Mouse (Mus musculus) left cerebral cortex, postnatal 14 days (tissue): ENCODE measurements at regions not wholly inside any gene's neighbourhood (a gene's known extent, or its start where the extent isn't known, plus 50 kb on each side); places are given as distances from the start of the nearest gene placed in this dataset.
A peak's percentile ranks its signal among the peaks of the same experiment; 100 is the strongest.

Experiments used
- DNase-seq, 2 experiments: peaks; one replicate each; pipeline ENCODE4 v3.0.0; 2021 to 2022; ENCODE audit warnings: low spot score in 2 of 2, mixed read lengths in 1 of 2
- intact Hi-C: fragments of 180-260 bp; cut with DNase I; formaldehyde crosslinking; loops from one replicate; pipeline ENCODE4 v1.15.1; 2025

DNA sequence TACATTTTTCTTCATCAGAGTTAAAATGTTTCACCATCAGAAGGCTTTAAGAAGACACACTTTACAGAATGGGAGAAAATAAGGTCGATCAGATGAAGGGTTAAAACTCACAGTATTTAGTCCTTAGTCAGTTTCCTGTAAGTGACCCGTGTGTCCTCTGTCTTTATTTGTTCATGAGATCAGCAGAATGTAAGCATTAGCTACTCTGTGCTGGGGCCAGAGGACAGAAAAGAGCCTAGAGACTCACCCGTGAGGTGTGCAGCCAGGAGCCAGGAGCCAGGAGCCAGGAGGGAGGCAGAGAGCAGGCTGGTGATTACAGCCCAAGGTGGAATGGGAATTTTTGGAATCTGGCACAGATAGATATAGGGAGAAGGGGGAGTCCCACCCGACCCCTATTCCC lies 180.0 kb upstream of the Msx2 start:
- intact Hi-C loops, result no loop called here
- DNase-seq, result no peak

DNA sequence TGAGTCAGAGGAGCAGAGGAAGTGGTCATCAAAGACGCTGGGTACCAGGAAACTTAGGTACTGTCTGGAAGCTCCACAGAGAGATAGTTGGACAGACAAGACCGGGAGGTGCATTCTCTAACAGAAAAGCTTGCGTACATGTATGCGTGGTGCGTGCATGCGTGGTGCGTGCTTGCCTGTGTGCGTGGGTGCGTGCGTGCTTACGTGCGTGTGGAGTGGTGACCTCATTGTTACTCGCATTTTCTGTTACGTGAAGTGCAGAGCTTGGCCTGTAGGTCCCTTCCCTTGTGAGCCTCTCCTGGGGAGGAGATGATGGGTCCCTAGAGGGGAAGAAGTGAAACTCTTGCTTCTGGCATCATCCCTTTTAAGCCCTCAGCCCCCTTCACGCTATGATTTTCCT lies 175.5 kb upstream of the Msx2 start:
- DNase-seq, result no peak
- intact Hi-C loops, result no loop called here

DNA sequence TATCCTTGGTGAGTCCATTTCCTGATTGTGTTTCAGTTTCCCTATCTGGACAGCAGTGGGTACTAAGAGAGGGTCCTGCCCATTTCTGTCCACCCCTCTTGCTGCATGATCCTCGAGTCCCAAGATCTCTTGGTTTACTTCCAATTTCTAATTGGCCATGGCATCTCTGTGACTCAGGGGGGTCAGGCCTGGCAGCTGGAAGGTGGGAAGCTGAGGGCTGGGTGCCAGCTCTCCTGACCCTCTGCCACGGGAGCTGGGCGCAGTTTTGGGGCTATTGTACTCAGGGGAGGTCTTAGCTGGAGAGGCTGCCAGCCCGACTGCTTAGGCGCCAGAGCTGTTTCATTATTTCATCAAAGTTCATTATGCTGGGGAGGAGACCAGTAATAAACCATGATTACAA lies 169.7 kb upstream of the Msx2 start:
- intact Hi-C loops, result no loop called here
- DNase-seq, result peak in 1 of 2 experiments; percentile 4

DNA sequence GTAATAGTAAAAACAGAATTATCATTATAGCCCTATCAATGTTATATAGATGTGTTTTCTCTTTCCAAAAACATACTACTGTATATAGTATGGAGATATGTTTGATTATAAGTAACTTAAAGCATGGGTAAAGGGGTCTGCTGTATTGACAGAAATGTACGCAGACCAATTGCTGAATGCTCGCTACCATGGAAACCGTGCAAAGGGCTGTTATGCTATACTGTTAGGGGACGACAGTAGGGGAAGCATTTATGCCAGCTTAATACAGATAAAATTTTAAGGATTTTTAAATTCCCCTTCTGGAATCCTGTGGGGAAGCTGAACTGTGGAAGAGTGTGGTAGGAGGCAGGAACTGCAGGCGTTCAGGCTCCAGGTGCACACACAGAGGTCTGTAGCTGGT lies 166.7 kb upstream of the Msx2 start:
- no peak for DNase-seq
- intact Hi-C loops, result no loop called here

DNA sequence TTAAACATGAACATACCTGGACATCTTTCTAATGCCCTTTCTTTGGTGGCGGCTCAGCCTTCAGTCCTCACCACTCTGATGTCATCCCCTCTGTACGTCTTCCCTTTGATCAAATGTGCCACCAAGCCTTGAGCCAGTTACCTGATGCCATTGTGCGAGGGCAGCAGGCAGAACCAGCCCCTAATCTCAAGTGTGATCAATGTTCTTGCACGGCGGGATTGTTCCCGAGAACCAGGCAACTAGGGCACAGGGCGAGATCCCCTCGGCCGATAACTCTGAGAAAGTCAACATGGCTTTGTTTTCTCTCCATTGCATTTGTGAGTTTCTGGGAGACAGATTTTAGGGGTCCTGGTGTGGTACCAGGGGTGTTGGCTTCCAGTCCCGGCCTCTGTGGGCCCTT lies 166.2 kb upstream of the Msx2 start:
- DNase-seq, result no peak
- intact Hi-C loops, result no loop called here

DNA sequence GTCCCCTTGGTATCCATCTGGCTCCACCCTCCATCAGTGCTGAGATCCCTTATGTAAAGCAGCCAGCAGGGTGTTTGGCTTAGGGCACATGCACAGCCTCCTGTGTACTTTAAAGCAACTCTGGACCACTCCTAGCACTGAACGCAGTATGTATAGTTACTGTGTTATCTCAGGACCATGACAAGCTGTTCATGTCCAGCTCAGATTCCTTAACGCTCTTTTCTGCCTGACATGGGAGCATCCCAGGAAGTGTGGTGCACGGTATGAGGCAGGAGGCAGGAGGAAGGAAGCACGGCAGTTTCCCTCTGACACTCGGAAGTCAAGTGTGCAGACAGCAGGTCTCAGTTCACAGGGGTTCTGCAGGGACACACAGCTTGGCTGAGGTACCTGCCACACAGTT lies 163.1 kb upstream of the Msx2 start:
- intact Hi-C loops, result no loop called here
- no peak for DNase-seq

DNA sequence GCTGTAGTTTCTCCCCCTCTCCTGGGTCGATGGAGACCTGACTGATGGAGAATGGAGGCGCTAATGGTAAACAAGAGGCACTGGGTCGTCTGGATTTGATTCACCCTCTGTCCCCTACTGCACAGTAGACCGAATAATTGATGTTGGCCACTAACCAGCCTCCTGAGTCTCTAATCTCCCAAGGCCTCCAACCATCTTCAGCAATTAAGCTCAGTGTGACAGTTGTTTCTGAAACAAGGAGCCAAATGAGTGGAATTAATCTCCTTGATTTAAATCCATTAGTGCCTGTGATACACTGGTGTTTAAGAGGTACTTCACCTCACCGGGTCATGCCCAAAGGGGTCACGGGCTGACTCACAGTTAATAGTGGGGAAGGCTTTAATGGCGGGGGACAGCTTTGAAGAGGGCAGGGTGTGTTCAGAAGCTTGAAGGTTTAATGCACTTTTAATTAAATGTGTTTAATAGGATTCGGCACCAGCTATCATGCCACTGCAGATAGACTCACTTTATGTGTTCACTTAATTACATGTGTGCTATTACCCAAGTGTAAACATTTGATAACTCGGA lies 161.8 kb upstream of the Msx2 start:
- no peak for DNase-seq
- intact Hi-C loops, result no loop called here

DNA sequence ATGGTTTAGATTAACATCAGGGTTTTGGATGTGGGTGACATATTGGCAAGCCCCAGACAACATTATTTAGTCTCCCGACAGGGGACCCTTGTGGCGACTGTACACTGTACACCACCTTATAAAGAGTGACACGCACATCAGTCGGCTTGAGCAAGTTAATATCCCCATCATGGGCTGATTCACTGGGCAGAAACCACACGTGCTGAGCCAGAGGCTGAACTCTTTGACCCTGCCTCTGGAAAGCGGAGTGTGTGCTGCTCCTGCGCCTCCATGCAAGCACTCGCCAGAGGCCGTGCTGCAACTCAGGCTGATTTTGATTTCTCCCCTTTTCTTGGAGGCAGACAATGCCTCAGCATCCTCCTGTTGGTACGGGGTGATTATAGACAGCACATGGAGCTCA lies 125.2 kb upstream of the Msx2 start:
- no peak for DNase-seq
- intact Hi-C loops, result no loop called here

DNA sequence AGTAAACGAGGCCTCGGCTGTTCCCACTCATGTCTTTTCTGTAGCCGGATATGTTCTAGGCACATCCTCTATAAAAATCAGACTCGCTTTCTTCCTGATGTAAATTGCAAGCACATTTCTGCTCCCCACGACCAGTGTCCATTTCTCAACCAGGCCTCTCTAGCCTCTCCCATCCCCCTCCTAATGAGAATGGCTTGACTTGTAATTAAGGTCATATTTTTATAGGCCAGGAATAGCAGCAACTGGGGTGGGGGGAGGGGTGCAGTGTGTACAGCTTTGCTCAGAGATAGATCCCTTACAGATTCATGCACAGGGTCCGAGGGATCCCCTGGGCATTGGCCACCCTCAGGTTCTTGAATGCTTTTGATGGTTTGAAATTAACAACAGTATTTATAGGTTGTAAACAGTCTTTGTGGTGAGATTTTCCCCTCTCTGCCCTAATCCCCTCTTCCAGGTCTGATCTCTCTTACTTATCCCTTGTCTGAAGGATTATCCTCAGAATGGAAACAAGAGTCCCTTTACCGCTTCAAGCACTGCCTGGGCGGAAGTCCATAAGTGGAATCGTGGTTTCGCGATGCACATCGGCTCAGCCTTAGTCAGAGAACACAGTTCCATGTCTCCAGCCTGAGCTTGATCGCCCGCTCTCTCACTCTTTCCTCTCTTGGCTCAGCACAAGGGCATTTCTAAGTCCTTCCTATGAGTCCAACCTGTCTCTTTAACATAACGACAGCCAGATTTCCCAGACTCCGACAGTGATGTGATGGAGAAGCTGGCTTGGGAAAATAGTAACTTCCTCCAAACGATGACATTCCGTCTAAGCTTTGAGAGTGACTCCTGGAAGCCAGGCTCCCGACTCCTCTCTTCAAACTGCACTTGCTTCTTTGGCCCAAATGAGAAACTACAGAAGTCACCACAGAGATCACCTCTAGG lies 124.3 kb upstream of the Msx2 start:
- no peak for DNase-seq
- intact Hi-C loops, result no loop called here

DNA sequence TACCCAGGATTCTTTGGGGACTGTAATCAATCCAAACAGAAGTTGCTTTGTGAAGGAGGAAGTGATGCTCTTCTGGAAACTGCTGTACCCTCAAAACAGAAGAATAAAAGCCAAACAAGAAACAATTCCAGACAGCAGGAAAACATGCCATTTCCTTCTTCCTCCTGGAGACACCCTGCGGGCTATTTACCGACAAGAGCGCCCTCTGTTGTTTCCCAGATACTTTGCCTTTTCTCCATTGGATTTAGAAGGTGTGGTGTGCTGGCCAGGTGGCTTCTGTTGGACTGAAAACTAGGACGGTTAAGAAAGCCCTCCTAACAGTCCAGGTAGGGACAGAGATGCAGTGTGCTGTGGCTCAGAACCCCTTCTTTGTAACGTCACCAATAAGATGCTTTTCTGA lies 119.9 kb upstream of the Msx2 start:
- DNase-seq, result peak in 1 of 2 experiments; percentile 15
- intact Hi-C loops, result no loop called here

DNA sequence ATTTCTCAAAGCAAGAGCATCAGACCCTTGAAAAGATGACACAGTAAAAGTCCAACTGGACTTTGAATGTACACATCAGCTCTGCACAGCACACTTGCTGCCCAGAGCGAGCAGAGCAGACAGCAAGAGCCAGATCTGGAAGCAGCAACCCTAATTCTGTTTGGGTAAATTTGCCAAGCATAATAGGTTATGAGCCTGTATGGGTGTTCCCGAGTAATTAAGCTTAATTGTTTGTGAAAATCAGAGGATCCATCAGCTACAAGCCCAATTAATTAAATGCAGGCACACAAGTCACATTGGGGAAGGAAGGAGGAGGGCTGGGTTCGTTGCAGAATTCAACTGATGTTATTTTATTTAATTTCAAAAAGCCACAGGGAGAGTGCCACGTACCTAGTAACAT lies 113.9 kb upstream of the Msx2 start:
- no peak for DNase-seq
- intact Hi-C loops, result no loop called here

DNA sequence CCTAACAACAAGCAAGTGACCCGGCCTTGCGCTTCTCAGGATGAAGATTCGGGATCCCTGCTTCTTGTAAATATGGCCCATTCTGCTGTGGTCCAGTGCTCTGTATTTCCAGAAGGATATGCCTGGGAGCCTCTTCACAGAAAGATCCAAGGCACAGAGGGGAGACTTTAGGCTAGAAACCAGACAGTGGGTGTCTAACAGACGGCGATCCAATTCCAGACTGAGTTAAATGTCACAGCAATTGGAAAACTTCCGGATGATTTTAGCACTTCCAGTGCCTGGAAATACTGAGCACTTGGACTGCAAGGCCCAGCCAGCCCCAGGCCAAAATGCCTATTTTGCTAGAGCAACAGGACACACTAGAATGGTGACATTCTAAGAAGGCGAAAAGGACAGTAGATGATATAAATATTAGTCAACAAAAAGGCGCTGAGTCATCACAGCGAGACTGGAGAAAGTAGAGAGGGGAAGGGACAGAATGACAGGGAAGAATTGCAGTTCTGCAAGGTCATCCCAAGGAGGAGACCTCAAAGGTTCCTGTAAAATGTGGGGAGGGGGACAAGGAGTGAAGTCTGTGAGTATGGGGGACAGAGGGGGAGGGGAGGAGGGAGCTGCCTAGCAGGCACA lies 111.7 kb upstream of the Msx2 start:
- DNase-seq, result no peak
- intact Hi-C loops, result no loop called here

DNA sequence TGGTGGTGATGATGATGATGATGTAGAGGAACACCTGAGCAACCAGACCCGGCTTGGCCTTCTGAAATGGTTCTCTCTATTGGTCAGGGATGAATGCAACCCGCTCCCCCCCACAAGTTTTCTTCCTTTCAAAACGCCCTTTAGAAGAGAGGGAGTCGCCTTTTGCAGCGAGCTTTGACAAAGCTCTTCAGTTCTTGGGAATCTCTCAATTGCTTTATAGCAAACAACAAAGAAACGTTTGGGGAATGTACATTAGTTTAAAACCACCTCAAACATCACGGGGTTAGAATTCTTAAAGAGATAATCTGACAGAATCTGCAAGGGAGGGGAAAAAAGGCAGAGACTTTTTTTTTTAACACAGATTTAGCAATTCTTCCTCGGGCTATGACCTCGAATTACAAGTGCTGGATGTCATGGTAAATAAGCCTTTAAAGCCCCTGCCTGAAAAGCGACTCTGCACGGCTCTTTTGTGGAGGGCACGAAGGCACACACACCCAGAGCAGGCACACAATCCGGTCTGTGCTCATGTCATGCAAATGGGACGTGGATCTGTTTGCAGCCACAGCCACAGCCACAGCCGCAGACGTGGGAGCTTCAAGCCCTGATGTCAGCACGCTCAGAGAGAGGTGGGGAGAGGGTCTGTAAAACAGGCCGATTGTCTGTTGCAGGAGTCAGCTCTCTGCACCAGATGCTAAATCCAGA lies 81.2 kb upstream of the Msx2 start:
- DNase-seq, result no peak
- intact Hi-C loops, result no loop called here

DNA sequence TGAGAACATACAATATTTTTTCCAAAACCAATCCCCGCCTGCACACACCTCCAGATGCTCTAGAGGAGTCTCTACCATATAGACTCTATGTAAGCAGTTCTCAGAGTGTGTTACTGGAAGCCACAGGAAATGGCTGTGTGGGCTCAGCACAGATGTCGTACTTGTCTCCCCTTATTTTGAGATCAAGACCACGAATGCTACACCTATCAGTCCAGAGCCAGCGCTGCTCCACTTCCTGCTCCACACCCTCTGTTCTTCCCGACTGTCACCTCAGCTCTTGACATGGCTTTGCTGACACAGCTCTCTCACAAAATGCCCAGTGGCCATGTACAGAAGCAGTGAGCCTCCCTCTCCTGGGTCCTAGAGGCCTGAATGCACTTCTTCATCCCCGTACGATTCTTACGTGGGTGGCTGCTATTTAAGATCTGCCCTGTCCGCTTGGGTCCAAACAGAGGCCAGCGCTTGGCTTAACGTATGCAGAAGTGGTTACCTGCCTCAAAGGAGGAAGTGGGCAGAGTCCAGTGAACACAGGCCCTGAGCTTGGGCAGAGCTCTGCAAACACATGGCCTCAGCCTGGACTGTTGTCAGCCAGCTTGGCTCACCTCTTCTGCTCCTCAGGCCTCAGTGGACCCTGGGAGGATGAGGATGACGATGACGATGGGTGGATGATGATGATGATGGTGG lies 80.5 kb upstream of the Msx2 start:
- intact Hi-C loops, result no loop called here
- DNase-seq, result no peak

DNA sequence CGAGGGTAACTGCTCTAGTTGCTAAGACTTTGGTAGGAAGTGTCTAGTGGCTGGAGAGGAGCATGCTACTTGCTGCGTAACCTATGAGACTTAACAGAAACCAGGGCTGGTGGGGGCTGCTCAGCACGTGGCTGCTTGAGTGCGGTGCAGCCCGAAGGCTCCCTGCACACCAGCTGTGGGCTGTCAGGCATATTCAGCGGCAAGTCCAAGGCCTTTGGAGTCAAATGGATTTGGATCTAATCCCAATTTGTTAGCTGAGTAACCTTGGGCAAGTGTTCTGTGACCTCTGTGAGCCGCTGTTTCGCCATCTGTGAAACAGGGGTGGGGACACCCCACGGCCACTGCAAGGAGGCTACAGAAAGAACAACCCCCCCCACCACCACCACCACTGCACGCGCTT lies 75.5 kb upstream of the Msx2 start:
- DNase-seq, result no peak
- intact Hi-C loops, result no loop called here

DNA sequence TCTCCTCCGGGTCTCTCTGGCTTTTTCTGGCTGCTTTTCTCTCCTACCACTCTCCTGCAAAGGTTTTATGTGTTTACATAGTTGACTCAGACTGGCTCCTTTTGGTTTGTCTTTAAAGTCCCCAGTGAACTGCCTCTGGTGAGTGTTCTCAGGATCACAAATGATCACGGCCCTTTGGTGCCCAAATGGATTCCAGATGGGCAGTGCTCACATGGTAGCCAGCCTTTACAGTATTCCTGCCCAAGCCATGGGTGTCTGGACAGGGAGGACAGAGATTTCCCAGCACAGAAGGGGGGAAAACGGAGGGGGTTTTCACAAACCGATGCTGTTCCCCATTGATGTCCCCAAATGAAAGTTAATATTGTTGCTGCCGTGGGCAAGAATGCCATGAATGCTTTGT lies 70.4 kb upstream of the Msx2 start:
- no peak for DNase-seq
- intact Hi-C loops, result no loop called here

DNA sequence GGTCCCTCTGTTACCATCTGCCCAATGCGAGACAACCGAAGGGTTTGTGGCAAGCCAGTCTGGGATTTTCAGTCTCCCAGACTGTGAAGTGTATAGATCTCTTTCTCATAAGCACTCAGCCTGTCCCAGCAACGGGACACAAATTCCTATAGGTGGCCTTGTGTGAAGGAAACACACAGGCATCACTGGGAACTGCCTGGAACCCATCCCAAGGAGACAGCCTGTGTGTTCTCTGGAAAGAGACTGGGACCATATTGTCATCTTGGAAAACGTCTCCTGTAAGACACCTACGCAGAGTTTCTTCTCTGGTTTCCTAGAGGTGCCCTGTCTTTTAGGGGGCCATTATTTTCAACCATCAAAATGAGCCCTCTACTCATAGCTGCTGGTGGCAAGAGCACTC lies 66.9 kb upstream of the Msx2 start:
- DNase-seq, result peak in 1 of 2 experiments; percentile 44
- intact Hi-C loops, result no loop called here

DNA sequence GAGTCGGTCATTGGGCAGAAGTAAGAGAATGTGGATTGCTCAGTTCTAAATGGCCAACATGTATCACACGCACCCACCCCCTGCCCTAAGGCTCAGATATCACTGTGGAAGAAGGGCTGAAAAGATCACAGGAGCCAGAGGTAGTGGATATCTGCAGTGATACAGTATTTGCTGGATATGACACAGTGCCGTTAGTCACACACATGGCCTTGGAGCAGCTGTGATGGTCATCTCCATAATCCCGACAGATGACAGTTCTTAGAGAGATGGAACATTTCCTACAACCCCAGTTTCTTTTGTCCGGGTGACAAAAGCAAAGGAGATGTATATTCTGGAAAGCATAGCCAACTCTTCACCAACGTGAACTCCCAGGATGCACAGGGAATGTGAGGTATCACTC lies 65.1 kb upstream of the Msx2 start:
- intact Hi-C loops, result no loop called here
- no peak for DNase-seq

DNA sequence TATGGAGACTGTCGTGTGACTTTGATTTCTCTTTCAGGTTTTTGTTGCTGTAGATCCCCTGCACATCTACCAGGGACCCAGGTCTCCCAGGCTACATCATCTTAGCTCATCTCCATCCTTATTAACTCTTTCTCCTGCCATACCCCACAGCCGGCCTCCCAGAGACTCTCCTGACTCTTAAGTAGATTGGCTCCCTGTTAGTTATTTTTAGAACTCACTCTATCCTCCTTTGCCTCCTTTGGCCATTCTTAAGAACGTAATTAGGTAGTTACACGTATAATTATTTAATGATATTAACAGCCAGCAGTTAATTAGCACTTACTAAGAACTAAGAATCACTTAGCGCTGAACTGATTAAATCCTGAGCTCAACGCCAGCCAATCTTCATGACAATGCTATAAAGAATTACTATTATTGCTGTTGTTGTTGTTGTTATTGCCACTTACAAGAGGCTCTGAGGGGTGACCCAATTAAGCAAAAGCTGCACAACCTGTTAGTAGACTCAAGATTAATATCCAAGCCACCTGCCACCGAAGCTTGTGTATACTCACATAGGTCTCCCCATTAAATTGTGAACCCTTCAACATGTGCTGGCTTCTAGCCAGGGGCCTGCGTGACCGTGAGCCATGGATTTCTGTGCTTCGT lies 63.0 kb upstream of the Msx2 start:
- no peak for DNase-seq
- intact Hi-C loops, result no loop called here
